Mouse (Mus musculus): ENCODE measurements around the gene Wsb2.
"Not testable (repeated sequence)": the region's sequence is repeated elsewhere in the genome, so short reads cannot be mapped to it uniquely, and the experiment has no call there.

Wsb2 gene

DNA sequence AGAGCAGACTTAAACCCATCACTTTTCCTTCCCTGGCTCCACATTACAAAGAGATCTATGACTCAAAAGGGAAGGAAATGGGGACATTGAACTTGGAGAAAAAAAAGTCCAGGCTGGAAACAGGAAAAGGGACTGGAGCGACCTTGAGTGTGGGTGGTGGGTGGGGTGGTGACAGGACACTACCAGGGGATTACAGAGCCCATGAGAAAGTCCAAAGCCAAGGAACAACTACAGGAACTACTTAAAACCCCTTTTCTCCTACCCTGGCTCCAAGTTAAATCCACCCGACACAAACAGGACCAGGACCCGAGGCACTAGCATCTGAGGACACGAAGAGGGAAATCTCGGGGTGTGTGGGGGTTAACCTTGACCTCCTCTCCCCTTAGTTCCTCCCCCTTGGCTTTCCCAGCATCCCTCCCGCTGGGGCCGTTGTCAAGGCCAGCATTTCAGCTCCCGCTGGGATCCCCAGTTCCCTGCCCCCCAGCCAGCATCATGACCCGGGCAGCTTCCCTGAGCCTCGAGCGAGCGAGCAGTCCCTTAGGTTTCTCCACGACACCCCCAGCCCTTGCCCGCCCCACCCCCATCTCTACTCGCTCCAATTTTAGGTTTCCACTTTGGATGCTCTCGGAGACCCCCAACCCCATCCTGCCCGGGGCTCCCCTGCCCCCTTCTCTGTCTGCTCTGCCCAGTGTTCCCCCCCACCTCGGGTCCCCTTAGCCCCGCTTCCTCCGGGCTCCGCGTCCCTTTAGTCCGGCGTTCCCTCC, 557 bp upstream of the Wsb2 start:
- CTCF ChIA-PET, result no interaction called here

- CTCF ChIA-PET, result interaction anchor here (0.5 to 1.4 kb wide), 3 partner anchors 16 to 39 kb away, joined by 3 to 4 read pairs (median 3); no protein-coding TSS in a partner anchor
Measured at GRCm38 (mm10) chr5:117357478-117358247, 559 bp downstream of the Wsb2 start.

DNA sequence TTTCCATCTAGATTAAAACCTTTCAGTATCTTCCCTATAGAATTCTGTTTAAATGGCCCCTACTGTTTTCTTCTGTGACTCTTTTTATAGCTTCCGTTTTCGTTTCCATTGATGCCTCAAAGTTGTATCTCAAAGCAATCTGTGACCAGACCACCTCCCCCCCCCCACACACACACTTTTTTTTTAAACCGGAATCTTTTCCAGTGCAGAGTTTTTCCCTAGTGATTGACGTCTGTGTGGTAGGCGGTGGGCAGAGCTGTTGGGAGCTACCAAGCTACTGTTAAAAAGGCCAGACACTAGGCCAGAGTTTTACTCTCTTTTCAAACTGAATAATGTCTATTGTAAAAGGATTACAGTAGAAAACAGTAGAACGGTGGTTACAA, 1.1 kb downstream of the Wsb2 start:
- CTCF ChIA-PET, result interaction anchor here (0.8 to 1.4 kb wide), 2 partner anchors 16 to 18 kb away, joined by 3 to 4 read pairs; no protein-coding TSS in a partner anchor

DNA sequence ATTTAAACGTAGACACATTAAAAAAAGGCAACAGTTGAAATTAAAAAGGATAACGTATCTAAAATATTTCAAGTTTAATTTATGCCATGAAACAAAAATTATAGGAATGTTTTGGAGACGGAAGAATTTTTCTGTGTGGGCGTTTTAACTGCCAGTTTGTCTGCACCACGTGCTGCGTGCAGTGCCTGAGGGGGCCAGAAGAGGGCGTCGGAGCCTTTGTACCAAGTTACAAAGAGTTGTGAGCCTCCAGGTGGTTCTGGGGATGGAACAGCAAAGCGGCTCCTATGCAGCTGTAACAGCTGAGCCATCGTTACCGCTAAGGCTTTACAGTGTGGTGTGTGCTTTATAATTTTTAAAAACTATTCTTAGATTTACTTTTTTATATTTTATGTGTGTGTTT, 1.6 kb downstream of the Wsb2 start:
- CTCF ChIA-PET, result no interaction called here

- CTCF ChIA-PET, result no interaction called here
Measured at GRCm38 (mm10) chr5:117359497-117360227, 2.6 kb downstream of the Wsb2 start.

DNA sequence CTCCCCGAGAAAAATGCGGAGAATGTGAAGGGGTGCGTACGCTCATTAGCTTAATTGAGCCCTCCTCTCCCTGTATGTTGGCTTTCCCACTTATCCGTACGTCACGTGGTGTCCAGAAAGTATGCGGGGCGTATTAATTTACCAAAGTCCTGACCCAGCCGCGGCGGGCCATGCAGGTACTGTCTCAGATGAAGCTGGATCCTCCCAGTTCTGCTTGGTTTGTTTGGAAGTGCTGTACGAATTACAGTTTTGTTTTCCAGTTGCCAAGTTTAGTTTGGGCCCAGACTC, 3.1 kb downstream of the Wsb2 start:
- CTCF ChIA-PET, result no interaction called here

- CTCF ChIA-PET, result no interaction called here
Measured at GRCm38 (mm10) chr5:117360631-117361541, 3.8 kb downstream of the Wsb2 start.

DNA sequence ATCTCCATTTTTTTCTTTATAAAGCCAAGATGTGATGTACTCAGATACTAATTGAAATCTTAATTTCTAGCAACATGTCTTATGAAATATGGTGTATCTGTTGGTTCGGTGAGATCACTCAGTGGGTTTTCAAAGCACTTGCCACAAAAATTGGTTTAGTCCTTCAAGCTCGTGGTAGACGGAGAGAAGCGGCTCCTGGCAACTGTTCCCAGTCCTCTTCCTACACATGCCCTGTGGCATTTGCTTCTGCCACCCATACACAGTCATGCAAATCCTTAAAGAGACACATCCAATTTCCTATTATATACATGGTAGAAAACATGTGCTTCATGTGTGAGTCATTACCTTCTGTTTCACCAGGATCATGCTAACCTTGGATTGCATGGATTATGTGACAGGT, 4.5 kb downstream of the Wsb2 start:
- CTCF ChIA-PET, result no interaction called here

- CTCF ChIA-PET, result no interaction called here
Measured at GRCm38 (mm10) chr5:117363066-117363782, 6.1 kb downstream of the Wsb2 start.

DNA sequence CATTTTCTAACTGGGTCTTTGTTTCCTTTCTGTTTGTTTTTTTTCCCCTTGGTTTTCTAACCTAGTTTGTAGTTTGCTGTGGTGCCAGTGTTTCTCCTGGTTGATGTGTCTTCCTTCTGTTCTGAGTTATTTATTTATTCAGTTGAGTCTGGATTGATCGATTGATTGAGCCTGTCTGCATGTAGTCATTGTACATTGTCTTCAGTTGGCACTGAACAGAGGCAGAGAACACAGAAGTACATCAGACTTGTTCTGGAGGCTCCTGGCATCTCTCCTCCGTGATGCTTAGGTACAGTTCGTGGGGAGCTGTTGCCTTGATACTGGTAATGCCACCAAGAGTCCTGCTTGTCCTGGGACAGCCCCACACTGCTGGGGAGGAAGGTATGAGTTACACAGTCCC, 7.7 kb downstream of the Wsb2 start:
- CTCF ChIA-PET, result no interaction called here

- CTCF ChIA-PET, result interaction anchor here (0.5 kb wide), 1 partner anchor 24 kb away, joined by 16 read pairs; no protein-coding TSS in a partner anchor
Measured at GRCm38 (mm10) chr5:117365904-117366561, 8.9 kb downstream of the Wsb2 start.

DNA sequence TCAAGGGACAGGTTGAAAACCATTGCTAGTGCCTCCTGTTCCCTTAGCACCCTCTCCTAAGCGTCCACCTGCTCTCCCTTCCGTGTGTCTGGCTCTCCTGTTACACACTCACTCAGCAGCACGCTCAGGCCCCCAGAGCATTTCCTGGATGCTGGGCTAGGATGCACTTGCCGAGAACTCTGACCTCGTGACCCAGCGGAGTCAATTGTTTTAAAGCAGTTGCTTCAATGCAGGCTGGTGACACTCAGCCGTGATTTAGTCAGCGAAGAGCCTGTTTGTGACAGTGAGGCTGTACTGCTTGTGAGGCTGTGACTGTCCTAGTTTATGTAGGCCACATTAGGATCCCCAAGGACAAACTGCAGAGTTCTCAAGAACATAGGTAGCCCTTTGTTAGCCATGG, 10.1 kb downstream of the Wsb2 start:
- CTCF ChIA-PET, result no interaction called here

- CTCF ChIA-PET, result no interaction called here
Measured at GRCm38 (mm10) chr5:117370592-117370991, 13.5 kb downstream of the Wsb2 start.

- CTCF ChIA-PET, result no interaction called here
Measured at GRCm38 (mm10) chr5:117373418-117373817, 16.3 kb downstream of the Wsb2 start.

DNA sequence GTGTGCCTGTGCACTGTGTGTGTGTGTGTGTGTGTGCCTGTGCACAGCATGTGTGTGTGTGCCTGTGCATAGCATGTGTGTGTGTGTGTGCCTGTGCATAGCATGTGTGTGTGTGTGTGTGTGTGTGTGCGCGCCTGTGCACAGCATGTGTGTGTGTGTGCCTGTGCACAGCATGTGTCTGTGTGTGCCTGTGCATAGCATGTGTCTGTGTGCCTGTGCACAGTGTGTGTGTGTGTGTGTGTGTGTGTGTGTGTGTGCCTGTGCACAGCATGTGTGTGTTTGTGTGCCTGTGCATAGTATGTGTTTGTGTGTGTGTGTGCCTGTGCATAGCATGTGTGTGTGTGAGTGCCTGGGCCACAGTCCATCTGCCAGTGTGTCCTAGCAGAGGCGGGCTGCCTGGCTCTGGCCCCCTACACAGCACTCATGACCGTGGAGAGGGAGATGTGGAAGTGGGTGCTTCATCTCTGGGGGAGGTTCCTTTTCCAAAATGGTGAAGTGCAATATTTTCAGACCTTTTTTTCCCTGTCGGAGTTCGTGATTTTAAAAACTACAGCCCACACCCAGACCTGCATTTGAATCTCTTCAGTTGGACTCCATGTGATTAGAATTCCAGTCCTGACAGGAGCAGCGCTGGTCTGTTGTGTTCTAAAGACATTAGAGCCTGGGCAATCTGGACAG, 17.4 kb downstream of the Wsb2 start:
- CTCF ChIA-PET, result no interaction called here

- CTCF ChIA-PET, result interaction anchor here (0.6 kb wide), 1 partner anchor 19 kb away, joined by 3 read pairs; the partner anchor contains the start of gene Wsb2
Measured at GRCm38 (mm10) chr5:117376331-117376761, 19.2 kb downstream of the Wsb2 start.

DNA sequence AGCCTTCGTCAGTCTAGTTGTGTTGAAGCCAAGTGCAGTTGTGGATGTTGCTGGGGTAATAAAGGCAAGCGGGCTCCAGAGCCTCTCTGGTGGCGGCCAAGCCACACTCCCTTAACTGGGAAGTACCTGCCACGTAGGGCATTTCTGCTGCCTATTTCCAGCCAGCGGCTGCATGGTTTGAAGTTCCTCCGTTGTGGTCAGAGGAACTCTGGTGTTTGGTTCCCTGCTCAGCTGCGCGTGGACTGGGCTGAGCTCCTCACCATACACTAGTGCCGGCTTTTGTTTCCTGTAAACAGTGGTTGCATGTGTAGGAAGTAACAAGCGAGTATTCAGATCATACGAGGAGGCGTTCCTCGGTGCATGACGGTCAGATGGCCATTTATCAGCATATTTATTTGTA, 20.6 kb downstream of the Wsb2 start:
- CTCF ChIA-PET, result not testable (repeated sequence)

GRCm38 (mm10) chr5:117380199-117380598, 23.1 kb downstream of the Wsb2 start:
- CTCF ChIA-PET, result no interaction called here

DNA sequence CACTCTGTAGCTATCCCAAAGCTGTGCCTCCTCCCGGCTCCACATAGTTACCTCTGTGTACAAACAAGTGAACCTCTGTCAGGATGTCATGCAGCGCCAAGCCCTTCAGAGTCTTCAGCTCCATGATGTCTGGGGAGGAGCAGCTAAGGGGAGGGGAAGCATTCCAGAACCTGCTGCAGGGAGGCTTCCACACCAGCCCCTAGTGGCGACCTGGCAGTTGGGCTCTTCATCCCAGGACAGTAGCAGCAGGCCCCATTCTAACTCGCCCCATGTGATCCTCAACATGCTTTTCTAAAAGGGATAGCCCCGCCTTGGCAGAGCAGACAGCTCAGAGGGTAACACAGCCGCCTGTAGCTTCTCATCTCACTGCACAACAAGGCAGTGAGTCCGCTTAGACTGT, 24.7 kb downstream of the Wsb2 start:
- CTCF ChIA-PET, result no interaction called here

DNA sequence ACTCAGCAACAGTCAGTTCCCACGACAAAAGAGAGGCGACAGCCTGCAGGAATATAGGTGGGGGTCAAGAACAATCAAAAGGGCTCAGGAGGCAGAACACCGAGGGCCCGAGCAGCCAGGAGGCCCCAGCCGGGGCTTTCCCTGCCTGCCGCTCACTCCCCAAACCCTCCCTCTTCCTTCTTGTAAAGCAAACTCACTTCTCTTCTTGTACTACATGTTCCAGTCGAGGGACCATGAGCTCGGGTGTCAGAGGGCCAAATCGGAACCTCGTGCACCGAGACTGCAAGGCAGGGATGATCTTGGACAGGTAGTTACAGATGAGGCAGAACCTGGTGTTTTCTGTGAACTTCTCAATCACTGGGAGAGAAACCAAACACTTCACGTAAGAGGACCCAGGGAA, 26.1 kb downstream of the Wsb2 start:
- CTCF ChIA-PET, result interaction anchor here (0.8 kb wide), 1 partner anchor 76 kb away, joined by 4 read pairs; no protein-coding TSS in a partner anchor

All from spleen, embryonic (tissue).